Mouse (Mus musculus): ENCODE data around the gene Mrpl49.
A peak's percentile ranks its signal among the peaks of the same experiment; 100 is the strongest.

Mrpl49 gene

DNA sequence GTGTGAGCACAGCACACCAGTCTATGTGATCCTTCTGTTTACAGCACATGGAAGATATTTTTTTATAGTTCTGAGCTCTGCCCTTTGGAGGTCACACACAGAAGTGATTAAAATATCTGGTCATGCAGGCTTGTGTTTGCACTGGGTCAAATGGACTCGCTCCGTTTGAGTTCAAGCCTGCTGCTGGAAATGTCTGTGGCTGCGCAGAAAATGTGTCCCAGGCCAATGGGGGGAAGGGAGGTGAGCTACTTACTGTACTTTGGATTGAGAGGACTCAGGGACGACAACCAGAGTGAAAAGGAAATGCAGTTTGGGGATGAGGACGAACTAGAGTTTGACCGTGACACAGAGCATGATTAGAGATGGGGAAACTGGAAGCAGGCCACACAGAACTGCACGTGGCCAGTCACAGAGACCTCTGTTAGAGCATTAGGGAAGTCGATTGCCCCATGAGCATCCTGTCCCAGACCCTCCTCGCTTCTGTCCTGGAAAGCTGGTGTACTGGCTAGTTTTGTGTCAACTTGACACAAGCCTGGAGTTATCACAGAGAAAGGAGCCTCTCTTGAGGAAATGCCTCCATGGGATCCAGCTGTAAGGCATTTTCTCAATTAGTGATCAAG is 21.5 kb downstream of the Mrpl49 start:
- DNase-seq, result no peak

DNA sequence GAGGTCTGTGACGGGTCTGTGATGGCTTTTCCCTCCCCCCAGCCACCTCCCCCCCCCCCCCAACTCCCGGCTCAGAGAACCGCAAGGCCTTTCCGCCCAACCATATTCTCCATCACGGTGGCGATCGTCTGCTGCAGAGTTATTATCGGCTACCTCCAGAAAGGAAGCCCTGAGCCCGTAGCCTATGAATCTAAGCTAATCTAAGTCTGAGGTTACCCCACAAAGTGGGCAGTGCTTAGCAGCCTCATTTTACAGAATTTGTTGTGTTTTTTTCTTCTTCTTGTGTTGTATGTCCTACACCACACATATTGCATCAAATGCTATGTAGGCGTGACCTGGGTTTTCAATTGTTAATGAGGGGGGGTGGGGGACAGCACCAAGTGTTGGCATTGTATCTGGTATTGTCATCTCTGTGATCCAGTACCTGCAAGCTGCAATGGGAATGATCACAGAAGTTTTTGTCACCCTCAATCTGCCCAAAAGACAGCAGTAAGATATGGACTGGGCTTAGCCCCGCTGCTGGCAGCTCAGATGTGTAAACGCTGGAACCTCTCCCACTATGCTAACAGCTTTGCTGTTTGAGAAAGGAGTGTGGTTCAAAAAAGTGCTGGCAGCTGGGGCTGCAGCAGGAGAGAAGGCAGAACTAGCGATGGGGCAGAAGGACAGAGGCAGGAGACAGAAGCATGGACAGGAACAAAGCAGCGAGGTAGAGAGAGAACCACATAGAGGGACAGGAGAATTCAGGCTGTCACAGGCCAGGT is 26.9 kb downstream of the Mrpl49 start:
- no peak for DNase-seq

DNA sequence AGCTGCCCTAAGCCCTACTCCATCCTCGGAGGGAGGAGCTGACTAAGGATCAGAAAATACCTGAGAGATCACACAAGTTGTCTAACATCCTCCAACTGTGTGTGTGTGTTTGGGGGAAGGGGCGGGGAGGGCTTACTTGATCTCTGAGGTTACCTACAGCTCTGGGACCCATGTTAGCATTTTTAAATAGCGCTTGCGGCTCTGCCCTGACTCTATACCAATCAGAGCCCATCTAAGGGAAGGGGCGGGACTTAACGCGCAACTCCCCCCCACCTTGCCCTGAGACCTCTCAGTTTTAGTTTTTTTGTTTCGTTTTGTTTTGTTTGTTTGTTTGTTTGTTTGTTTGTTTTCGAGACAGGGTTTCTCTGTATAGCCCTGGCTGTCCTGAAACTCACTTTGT is 28.2 kb downstream of the Mrpl49 start:
- no peak for DNase-seq

DNA sequence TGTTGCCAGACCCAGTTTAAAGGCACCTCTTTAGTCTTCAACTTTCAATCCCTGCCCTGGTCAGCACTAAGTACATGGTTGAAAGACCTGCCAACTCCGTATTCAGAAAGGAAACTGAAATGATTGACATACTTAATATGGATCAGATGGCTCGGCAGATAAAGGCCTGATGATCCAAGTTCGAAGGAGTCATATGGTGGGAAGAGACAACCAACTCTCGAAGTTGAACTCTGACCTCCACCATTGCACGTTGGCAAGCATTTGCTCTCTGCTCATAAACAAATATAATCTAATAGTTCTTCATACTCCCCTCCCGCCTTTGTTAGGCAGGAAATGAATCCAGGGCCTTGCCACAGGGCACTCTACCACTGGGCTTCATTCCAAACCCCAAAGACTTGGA is 28.6 kb downstream of the Mrpl49 start:
- no peak for DNase-seq

DNA sequence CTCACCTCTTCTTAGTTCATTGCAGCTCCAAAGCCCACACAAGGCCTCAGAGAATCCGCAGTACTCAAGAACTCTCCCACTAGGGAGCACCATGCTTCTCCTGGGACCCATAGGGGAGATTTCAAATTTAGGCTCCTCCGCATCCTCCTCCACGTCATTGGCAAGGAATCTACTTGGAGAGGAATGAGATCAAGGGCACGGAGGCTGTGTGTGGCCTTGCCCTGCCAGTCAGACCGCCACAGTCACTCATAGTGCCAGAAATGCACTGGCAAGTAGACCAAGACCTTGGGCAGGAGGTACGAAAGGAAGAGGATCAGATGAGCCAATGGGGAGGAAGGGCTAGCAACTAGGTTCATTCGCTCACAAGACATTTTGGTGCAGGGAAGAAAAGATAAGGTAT is 33.7 kb downstream of the Mrpl49 start:
- no peak for DNase-seq

DNA sequence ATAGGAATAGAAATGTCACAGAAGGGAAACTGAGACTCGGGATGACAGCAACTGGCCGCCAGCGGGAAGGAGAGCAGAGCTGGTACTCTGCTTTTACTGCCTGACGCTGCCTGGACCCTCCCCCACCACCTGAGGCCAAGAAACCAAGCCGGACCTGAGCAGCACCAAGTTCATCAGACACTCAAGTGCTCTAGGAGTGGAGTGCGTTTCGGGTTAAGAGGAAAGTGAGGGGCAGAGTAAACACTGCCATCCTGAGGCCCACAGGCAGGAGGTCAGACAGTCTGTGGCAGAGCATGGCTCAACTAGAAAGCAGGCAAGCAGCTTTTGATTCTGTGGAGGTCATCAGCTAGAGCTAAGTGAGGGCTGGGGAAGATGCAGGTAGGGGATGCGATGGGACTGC is 34.5 kb downstream of the Mrpl49 start:
- no peak for DNase-seq

DNA sequence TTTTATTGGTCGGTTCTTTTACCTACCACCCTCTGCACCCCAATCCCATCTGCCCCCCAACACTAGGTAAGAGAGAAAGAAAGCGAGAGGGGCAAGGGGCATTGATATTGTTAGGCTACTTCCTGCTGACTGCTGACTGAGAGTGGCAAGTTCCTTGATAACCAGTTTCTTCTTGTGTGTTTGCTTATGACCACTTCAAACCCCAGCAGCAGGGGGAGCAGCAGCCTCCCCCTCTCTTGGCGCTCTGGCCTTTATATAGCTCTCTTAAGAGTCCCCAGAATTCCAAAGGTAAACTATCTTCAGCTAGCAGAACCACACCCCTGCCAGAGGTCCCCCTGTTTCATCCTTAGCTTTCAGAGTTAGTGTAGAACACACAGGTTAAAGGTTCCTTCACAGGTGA is 37.3 kb downstream of the Mrpl49 start:
- DNase-seq, result no peak

DNA sequence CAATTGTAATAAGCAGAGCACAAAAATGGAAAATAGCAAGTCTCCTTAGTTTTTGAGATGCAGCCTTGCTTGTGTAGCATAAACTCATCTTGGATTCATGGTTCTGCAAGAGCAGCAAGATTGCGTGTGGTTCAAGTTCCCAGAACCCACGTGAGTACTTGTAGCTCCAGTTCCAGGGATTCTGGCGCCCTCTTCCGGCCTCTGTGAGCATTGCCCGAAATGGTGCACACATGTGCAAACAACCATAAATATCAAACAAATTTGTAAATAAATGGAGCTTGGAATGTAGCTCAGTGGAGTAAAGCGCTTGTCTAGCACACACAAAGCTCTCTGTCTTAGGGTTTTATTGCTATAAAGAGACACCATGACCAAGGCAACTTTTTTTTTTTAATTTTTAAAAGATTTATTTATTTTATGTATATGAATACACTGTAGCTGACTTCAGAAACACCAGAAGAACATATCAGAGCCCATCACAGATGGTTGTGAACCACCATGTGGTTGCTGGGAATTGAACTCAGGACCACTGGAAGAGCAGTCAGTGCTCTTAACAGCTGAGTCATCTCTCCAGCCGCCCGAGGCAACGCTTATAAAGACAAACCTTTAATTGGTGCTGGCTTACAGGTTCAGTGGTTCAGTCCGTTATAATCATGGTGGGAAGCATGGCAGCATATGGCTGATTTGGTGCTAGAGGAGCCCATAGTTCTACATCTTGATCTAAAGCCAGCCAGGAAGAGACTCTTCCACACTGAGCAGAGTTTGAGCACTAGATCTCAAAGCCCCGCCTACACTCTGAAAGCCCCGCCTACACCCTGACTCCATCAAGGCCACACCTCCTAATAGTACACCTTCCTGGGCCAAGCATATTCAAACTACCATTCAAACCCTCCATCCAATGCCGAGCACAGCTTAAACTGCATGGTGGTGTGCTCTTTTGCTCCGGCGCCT is 39.2 kb downstream of the Mrpl49 start:
- peak; percentile 94 for DNase-seq

DNA sequence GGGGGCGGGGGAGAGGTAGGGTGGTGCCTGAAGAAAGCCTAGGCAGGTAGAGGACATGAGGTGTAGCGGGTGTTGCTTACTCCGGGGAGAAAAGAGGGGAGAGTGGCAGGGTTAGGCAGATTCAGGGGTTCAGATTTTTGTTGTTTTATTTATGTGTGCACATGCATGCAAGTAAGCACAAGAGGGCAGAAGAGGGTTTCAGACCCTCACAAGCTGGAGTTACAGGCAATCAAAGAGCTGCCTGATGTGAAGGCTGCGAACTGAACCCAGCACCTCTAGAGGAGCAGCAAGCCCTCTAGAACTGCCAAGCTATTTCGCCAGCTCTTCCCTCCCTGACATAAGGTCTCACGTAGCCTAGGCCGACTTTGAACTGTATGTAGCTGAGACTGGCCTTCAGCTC is 41.1 kb downstream of the Mrpl49 start:
- no peak for DNase-seq

DNA sequence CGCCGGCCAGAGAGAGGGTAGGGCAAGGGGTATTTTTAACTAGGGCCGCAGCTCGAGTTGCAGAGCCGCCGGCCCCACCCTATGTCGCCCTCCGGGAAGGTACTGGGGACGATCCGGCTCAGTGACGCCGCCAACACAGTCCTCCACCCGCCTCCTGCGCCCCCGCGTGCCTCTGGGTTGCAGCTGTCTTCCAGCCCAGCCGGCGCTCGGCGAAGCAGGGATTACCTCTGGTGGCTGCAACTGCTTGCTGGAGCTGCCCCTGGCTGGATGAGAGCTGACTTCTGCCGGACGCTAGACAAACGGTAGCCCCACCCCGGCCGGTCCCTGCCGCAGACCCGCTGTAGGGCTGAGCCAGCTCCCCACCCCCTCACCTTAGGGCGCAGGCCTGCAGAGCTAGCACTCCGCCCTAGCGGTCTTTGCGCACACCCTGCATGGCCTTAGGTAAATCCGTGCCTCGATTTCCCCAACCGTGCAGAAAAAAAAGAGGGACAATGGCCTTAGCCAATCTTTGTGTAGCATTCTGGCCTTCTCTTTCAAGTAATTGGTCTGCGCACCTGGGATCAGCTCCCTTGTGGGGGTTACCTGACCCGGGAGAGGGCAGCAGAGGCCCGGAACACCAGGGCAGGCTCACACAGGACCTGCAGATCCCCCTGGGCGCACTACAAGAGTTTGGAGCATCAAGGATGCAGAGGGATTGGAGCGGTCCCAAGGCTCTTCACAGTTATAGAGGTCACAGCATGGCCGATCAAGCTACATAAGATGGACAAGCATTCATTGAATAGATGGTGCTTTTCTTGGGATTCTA is 41.9 kb downstream of the Mrpl49 start, which contains the start of gene Capn1:
Gene Capn1 (minus strand): TSS at position 387 of the 805 bp plus-strand sequence.
- peak; percentile 85 for DNase-seq

DNA sequence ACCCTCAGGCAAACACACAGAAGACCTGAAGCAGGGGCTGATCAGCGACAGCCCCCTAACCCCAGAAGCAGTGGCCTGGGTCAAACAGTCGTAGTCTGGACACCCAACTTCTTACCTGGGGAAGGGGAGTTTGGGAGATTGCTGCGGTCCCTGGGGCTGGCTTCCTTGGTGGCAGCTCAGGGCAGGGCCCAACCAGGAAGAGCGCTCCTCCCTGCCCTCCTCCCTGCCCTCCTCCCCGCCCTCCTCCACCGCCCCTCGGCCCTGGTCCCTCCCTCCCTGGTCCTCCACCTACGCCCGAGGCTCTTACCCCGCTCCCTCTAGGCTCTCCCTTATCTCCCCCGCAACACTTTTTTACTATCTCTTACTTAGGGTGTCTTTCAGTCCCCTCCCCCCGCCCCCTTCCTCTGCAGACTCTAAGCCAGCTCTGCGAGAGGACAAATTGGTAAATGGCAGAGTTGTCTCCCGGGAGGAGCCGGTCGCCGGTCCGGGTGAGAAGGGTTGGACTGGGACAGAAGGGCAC is 42.5 kb downstream of the Mrpl49 start:
- DNase-seq, result peak; percentile 63

DNA sequence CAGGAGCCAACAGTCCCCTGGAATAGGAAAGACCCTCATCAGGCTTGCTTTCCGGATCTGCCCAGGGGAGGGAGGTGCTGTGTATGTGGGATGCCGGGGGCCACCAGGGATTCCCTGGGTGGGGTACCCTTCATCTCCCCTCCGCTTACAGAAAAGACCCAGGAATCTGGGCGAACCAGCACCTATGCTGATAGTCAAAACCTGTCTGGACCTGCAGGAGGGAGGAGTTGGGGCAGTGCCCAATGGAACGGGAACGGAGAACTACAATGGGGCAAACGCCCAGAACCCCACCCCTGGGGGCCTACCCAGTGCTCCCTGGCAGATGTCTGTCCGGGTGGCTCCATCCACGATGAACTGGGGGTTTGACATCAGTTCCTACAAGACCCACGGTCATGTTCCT is 43.9 kb downstream of the Mrpl49 start:
- no peak for DNase-seq

DNA sequence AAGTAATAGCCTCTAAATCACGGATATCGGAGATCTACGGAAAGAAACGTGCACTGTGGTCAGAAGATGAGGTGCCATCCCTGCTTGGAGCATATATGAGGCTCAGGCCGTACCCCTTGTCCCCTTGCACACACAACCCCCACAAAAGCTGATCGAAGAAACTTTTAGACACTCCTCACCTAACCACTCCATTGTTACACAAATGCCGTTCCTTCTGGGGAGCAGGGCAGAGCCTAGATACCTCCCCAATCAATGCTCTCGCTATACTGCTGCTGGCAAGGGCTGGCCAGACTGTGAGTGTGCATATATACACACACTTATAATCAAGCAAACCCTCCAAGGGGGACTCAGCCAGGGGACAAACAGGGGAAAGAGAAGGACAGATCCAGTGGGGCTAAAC is 48.4 kb downstream of the Mrpl49 start:
- DNase-seq, result no peak

DNA sequence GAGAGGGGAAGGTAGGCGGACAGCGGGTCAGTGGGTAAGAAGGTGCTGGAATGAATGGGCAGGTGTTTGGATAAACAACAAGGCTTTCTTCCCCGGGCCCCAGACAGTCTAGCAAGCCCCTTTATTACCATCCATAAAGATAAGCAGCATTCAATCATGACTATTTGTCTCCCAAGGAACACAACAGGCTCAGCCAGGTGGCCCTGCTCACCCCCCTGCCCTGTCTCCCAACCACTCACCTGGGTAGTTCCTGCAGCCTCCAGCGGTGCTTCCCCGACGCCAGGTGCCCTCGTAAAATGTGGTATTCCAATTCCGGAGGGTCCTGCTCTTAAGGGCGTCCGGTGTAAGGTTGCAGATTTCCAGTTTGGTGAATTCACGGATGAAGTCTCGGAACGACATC is 50.6 kb downstream of the Mrpl49 start:
- no peak for DNase-seq

DNA sequence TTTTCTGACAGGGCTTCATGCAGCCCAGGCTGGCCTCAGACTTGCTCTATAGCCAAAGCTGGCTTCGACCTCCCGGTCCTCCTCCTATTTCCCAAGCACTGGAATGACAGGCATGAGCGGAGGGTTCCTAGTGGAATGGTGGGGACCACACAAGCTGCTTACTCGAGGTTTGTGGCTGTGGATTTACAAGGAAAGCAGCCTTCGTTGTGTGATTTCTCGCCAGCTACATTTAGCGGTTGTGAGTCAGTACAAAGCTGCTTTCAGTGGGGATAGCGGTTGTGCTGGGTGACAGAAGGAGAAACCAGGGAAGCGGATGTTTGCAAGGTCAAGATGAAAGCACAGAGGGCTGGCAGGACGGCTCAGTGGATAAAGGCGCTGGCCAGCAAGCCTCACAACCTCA is 52.0 kb downstream of the Mrpl49 start:
- DNase-seq, result no peak

Measured in kidney, postnatal 10 days (tissue).